Mouse (Mus musculus): ENCODE measurements at regions not wholly inside any gene's neighbourhood (a gene's known extent, or its start where the extent isn't known, plus 50 kb on each side); places are given as distances from the start of the nearest gene placed in this dataset.

DNA sequence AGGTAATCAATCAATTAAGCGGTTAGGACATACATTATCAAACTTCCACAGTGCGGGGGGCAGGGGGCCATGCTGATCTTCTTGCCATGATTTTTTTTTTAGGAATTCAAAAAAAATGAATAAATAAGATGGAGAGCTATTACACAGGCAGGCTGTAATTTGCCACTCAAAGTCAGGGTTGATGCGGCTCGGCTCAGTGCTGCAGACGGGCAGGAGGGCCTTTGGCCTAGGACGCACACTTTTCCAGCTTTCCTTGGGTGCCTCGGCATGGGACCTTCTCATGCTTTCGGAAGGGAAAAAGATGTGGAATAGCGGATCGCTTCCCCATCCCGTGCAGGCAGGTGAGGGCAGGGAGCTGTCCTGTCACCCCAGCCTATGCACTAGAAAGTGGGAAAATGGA, 383.4 kb upstream of the 3110018I06Rik start:
- no peak for TF ChIP-seq USF1 (IDR thresholded peaks at IDR 0.05; ENCODE audit: low read depth, low read length)
- no peak for TF ChIP-seq CTCF (IDR thresholded peaks at IDR 0.05 in 2 of 3, conservative IDR thresholded peaks at IDR 0.05 in 1 of 3; ENCODE audit: control insufficient read depth in 1 of 3, insufficient read depth in 1 of 3, low read depth in 2 of 3, low read length in 3 of 3, poor library complexity in 1 of 3, severe bottlenecking in 1 of 3)
- TF ChIP-seq MAX (IDR thresholded peaks at IDR 0.05; ENCODE audit: low read length), result no peak
- no peak for TF ChIP-seq GABPA (IDR thresholded peaks at IDR 0.05; ENCODE audit: low read depth, low read length)
- TF ChIP-seq MAFK (IDR thresholded peaks at IDR 0.05; ENCODE audit: borderline replicate concordance, low read depth, low read length), result no peak
- no peak for TF ChIP-seq ZKSCAN1 (IDR thresholded peaks at IDR 0.05; ENCODE audit: low read depth, low read length)
- TF ChIP-seq POLR2A (IDR thresholded peaks at IDR 0.05; ENCODE audit: control insufficient read depth in 1 of 2, insufficient read depth in 1 of 2, low read depth in 1 of 2, low read length in 2 of 2, poor library complexity in 1 of 2), result no peak
- TF ChIP-seq HCFC1 (IDR thresholded peaks at IDR 0.05; ENCODE audit: low read depth, low read length), result no peak
- TF ChIP-seq ZNF384 (IDR thresholded peaks at IDR 0.05; ENCODE audit: low read depth, low read length), result no peak
- no peak for TF ChIP-seq KAT2A (conservative IDR thresholded peaks at IDR 0.05; ENCODE audit: low read depth, low read length)
